Mouse (Mus musculus): ENCODE measurements around the gene Smyd3.

Gene Smyd3

DNA sequence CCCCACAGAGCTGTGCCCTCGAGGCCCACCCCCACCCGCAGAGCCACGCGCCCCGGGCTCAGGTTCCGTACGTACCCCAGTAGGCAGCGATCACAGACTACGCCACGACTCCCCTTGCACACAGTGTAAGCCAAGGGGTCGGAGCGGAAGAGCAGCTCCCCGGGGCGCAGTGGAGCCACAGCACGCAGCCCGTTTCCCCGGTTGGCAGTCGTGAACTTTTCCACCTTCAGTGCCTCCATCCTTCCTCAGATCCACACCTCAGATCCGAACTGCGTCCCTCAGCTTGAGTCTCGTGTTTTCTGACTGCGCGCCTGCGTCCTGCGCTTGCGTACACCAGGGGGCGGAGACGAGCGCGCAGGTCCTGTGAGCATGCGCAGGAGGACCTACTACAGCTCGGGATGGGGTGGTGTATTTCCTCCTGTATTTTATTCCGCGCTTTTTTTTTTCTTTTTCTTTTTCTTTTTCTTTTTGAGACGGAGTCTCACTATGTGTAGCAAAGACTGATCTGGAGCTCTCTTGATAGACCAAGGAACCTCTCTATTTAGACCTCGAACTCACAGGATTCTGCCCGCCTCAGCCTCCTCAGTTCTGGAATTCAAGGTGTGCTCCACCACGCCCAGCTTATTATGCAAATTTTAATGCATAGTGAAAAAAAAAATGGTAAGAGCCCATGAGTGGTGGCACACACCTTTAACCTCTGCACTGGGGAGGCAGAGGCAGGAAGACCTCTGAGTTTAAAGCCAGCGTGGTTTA lies at the start of gene Smyd3:
Gene Smyd3 (minus strand): TSS at position 329 of the 753 bp plus-strand sequence.
- DNase-seq (ENCODE audit: low spot score) = peak; percentile 72

DNA sequence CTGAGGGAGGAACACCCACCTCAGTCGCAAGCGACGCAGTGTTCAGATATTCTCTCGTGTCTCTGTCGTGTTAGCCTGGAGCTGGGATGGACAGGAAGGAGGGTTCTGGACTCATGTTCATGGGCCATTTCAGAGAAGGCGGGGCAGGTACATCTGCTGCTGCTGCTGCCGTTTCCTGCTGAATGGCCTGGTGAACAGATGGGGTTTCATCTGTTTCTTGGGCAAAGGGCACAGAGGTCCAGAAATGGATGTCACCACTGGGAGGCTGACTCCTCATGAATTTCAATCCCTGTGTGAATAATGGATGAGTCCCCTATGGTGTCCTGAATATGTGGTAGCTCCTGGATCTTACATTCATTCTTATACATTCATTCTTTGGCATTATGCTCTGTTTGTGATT lies 49.7 kb upstream of the Smyd3 start:
- no peak for DNase-seq (ENCODE audit: low spot score)

- DNase-seq (ENCODE audit: low spot score) = no peak
Measured at GRCm38 (mm10) chr1:179563926-179564325, 46.1 kb upstream of the Smyd3 start.

- DNase-seq (ENCODE audit: low spot score) = no peak
Measured at GRCm38 (mm10) chr1:179563211-179563610, 45.4 kb upstream of the Smyd3 start.

- DNase-seq (ENCODE audit: low spot score) = no peak
Measured at GRCm38 (mm10) chr1:179560845-179561430, 43.1 kb upstream of the Smyd3 start.

- DNase-seq (ENCODE audit: low spot score) = no peak
Measured at GRCm38 (mm10) chr1:179559446-179560194, 41.8 kb upstream of the Smyd3 start.

GRCm38 (mm10) chr1:179556921-179557320 lies 39.1 kb upstream of the Smyd3 start:
- DNase-seq (ENCODE audit: low spot score) = no peak

DNA sequence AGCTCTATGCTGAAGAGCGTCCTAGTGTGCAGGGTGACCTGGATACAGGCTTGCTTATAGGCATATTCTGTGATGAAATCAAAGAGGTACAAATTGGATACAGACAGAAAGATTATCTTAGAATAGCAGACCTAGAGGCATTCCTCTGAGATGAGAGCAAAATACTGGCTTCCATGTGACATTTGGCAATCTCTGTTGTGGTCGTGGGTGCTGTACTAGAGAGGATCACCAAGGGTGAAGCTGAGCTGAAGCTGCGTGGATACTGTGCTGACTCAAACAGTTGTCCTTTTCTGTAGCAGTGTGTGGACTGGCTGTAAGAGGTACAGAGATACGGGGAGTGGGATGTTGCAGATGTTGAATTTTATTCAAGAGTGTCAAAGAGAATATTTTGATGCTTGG lies 36.1 kb upstream of the Smyd3 start:
- no peak for DNase-seq (ENCODE audit: low spot score)

DNA sequence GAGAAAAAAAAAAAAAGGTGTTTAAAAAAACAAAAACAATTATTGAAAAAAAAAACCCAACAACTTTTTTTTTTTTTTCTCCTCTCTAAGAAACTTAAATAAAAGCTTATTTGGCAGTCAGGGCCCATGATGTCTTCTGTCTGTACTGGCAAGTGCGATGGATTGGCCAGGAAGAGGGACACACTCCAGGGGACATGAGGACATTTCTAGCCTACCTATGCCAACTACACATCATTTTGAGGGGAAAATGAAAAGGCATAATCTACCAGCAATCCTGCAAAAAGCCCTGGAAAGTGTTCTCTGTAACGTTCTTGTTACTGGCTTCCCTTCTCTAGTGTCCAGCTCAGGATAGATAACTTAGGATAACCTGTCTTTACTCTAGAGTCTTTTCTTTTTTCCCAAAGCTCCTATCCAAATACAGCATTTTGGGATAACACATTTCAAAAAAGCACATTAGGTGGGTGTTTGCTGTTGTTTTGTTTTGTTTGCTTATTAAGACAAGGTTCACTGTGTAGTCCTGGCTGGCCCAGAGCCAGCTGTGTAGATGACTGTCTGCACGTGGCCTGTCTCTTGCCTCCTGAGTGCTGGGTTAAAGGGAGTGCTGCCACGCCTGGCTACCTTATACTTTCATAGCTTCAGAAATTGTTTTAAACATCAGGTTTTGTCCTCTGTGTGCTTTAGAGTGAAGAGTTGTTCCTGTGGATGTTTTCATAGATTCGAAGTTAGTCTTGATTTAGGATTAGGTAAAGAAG lies 35.5 kb upstream of the Smyd3 start:
- DNase-seq (ENCODE audit: low spot score) = no peak

DNA sequence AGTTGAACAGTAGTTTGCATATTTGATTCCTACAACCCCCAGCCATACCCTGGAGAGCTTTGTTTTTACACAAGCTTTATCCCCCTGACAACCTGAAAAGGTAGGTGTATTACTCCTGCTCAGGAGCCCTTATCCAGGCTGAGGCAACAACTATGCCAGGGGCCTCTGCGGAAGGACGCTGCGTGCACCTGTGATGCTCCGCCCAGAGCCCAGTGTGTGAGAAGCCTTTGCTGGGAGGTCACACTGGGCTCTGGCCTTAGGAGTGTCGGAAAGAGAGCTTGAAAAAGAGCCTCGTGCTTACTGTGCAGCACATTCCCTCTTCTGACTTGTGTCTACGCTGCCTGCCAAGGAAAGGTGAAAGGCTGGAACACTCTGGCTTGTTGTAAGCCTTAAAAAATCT lies 34.9 kb upstream of the Smyd3 start:
- no peak for DNase-seq (ENCODE audit: low spot score)

DNA sequence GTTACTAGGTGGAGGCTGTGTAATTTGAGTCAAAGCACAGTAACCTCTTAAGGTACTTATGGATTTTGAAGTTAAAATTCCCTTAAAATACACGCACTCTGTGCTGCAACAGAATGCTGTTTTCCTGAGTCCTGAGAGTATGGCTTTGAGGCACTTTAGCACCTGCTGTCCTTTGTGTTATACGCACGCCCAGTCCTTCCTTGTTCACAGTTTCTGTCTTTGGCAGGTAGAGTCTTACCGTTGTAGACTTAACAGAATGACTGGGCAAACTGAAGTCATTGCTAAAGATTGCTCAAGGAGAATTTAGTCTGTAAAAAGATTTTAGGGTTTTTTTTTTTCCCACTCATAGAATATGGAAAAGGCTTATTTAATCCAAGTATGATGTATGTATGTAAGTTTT lies 34.1 kb upstream of the Smyd3 start:
- DNase-seq (ENCODE audit: low spot score) = no peak

DNA sequence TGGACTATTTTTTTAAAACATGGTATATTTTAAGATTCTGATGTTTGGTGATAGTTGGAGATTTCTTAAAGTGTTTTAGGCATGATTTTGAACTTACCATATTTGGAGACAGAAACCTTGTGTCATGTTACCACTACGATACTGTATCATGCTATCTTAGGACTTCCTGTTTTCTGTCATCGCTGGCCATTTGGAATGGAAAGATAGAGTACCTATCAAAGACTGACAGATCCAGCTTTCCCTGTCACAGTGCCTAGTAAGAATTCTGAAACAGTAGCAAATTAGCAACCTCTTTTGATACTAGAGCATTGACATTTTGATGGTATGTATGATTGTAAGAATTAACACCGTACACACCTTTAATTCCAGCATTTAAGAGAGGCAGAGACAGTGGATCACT lies 33.5 kb upstream of the Smyd3 start:
- no peak for DNase-seq (ENCODE audit: low spot score)

GRCm38 (mm10) chr1:179548996-179549752 lies 31.3 kb upstream of the Smyd3 start:
- DNase-seq (ENCODE audit: low spot score) = no peak

- no peak for DNase-seq (ENCODE audit: low spot score)
Measured at GRCm38 (mm10) chr1:179548220-179548619, 30.4 kb upstream of the Smyd3 start.

- no peak for DNase-seq (ENCODE audit: low spot score)
Measured at GRCm38 (mm10) chr1:179547176-179547575, 29.3 kb upstream of the Smyd3 start.

GRCm38 (mm10) chr1:179546551-179546917 lies 28.7 kb upstream of the Smyd3 start:
- no peak for DNase-seq (ENCODE audit: low spot score)

DNA sequence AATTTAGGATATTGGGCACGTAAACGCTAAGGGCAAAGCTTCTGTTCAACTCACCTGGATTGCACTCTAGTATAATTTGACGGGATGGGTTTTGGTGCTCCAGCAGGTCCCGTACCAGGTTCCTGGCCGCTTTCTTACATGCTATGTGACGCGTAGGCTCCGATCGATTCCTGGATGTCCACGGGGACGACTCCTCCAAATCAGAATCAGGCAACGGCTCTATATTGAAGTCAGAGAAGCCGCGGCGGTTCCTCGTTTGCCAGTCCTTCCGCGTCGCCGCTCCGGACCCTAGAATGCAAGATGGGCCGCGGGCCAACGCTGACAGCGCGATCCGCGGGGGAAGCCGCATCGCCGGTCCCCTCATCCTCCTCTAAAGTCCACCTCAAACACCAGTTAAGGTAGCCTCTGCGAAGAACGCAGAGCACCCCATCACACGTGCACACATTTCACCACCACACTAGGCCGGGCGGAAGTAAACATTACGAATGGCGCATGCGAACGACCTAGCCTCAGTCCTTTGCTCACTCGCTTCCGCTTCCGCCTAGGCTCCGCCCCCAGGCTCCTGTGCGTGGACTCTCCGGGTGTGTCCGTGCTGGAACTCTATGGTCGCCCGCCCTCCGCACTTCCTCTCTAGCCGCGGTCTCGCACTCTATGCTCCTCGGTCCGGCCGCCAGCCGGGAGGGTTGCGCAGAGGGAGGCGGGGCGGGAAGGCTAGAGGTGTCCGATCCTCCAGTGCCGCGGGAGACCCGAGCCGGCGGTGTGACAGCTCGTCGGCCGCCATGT lies 28.1 kb upstream of the Smyd3 start, which contains the start of the genes Tfb2m and Cnst:
Gene Tfb2m (minus strand): TSS at position 500 of the 783 bp plus-strand sequence.
Gene Cnst (plus strand): TSS at position 603 of the 783 bp plus-strand sequence.
- DNase-seq (ENCODE audit: low spot score) = peak; percentile 98

DNA sequence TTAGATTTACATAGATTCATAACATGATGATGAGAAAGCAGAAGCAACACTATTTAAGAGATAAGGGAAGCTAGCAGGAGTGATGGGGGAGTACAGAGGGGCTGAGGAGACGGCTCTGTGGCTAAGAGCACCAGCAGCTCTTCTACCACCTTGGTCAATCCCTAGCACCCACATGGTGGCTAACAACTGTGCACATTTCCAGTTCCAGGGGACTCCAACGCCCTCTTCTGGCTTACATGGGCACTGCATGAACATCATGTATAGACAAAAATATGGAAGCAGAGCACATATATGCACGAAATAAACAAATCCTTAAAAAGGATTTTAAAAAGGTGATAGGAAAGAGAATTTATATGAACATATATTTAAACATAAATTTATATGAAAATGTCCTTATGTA lies 23.7 kb upstream of the Smyd3 start:
- no peak for DNase-seq (ENCODE audit: low spot score)

DNA sequence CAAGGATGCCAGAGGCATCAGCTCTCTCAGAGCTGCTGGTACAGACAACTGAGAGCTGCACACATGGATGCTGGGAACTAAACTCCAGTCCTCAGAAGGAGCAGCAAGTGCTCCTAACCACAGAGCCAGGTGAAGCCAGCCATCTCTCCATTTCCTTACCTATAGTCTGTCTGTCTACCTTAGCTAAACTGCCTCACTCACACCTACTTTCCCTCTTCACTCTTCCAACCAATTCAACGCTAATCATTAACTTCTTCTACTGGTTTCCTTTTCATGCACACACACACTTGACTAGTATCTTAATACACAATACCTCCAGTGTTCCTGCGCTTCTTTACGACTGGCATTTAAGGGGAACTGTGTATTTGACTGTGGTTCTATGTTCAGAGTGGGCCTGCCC lies 22.0 kb upstream of the Smyd3 start:
- DNase-seq (ENCODE audit: low spot score) = no peak

- DNase-seq (ENCODE audit: low spot score) = no peak
Measured at GRCm38 (mm10) chr1:179539054-179539453, 21.2 kb upstream of the Smyd3 start.

GRCm38 (mm10) chr1:179519901-179520300 lies 2.1 kb upstream of the Smyd3 start:
- no peak for DNase-seq (ENCODE audit: low spot score)

Measured in ovary, postnatal 14 days (tissue).